Mouse (Mus musculus) spleen, postnatal 4 days (tissue): ENCODE data around the gene Herc3.
"Not testable (repeated sequence)": the region's sequence is repeated elsewhere in the genome, so short reads cannot be mapped to it uniquely, and the experiment has no call there.

Source experiments
- DNase-seq, 2 experiments: peaks; one replicate each; pipeline ENCODE4 v3.0.0; 2022; ENCODE audit warnings: low spot score in 2 of 2

The Herc3 gene

DNA sequence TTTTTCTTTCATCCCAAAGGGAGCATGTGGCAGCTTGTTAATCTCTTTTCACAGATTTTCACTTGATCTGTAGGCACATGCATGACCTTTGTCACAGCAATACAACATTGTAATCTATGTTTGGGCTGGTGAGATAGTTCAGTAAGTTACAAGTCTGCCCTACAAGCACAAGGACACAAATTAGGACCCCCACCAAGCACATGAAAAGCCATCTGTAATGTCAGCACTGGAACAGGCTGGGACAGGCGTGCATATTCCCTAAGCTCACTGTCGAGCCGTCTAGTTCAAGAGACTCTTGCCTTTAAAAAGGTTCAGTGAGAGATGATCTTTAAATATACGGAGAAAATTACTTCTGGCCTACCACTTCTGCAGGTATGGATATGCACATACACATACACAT lies 28.3 kb downstream of the Herc3 start:
- DNase-seq = no peak

DNA sequence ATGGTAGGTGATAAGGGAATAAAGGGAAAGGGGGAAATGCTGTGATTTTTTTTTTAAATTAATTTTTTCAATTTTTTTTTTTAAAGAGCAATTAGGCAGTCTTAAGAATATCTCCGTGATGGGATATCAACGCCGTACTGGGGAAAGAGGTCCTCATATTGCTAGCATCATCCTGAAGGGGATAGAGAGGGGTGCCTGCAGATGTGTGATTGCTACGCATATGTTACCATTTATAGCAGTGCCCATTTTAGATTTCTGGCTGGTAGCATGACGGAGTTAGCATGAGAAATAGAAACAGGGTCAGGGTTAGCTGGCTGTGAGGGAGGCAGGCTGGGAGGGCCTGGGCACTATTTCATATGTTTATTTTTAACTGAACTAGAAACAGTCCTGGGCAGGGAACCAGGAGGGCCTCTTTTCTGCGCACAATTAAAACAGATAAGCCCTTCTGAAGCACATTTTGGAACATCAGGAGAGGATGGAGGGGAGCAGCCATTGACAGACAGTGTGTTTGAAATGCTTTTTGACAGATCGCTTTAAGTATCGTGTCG lies 31.3 kb downstream of the Herc3 start:
- DNase-seq = no peak

- DNase-seq = no peak
These were observed 32.5 kb downstream of the Herc3 start for GRCm38 (mm10) chr6:58863631-58864235.

DNA sequence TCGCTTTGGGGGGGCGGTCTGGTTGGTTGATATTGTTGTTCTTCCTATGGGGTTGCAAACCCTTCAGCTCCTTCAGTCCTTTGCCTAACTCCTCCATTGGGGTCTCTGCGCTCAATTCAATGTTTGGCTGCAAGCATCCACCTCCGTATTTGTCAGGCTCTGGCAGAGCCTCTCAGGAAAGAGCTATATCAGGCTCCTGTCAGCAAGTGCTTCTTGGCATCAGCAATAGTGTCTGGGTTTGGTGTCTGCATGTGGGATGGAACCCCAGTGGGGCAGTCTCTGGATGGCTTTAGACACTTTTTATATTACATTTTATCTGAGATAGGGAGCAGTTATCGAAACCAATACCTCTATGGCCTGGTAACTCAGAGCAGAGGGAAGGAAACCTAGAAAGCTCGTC lies 36.6 kb downstream of the Herc3 start:
- not testable (repeated sequence) for DNase-seq

GRCm38 (mm10) chr6:58879572-58879971 lies 48.3 kb downstream of the Herc3 start:
- no peak for DNase-seq

- DNase-seq = no peak
These were observed 48.7 kb downstream of the Herc3 start for GRCm38 (mm10) chr6:58879987-58880386.

- DNase-seq = no peak
These were observed 49.6 kb downstream of the Herc3 start for GRCm38 (mm10) chr6:58880861-58881260.

GRCm38 (mm10) chr6:58881363-58881762 lies 50.1 kb downstream of the Herc3 start:
- no peak for DNase-seq

DNA sequence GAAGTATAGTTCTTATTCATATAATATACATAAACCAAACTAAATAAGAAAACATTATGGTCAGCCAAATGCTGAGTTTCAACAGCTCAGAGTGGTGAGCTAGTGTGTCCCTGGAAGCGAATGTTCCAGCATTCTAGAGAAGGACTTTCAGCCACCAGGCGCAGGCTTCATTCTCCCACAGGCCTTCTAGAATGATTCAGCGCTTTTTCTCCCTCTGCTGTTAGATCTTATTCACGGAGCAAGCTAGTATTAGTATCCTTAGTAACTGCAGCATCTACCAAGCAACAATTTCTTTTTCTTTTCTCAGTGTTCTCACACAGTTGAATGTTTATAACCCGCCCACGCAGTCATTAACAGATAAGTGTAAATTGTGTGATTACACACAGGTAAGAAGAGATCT lies 51.0 kb downstream of the Herc3 start:
- no peak for DNase-seq

DNA sequence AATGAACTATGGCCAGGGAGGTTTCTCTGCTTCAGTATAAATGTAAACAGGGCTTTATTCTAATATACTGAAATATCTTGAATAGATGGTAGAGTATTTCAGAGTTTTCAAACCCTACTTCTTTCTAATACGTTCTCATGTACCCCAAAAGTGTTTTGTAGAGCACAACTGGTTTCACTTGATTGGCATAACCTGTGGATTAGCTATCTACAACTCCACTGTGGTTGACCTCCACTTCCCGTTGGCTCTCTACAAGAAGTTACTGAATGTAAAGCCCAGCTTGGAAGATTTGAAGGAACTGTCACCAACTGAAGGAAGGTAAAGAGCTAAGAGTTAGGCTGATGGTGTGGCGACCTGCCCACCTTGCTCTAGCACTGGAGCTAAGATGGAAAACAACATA lies 58.7 kb downstream of the Herc3 start:
- no peak for DNase-seq

GRCm38 (mm10) chr6:58893307-58893706 lies 62.0 kb downstream of the Herc3 start:
- DNase-seq = no peak

GRCm38 (mm10) chr6:58894994-58895393 lies 63.7 kb downstream of the Herc3 start:
- DNase-seq = no peak

DNA sequence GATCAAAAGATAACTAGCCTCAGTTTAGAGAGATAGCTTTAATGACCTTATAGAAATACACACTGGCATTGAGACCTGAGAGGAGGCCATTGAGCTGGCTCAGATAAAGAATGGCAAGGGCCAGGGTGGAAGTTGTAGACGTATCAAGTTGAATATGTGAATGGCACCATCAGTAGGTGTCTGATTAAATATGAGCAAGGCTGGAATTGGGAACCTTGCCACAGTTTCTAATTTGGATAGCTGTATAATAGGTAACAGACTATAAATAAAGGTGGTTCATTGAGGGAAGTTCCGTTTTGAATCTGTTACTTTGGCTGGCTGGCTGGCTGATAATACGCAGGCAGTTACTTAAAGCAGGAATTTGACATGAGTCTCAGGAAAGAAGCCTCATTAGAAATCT lies 65.4 kb downstream of the Herc3 start:
- no peak for DNase-seq

DNA sequence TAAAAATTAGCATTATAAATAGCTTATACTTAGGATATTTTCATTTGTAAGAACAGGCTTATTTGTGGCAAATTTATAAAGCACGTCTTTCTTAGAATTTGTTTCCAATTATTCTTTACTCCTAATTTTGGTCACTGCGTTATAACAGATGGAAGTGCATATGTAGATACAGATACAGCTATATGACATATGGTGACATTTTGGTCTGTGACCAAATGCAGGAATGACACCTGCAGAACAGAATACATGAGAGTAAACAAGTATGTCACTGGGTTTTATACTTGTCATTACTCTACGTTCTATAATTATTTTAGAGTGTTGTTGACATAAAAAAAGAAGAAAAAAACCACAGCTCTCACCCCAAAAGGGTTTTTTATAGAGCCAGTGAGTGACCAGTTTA lies 67.8 kb downstream of the Herc3 start:
- DNase-seq = no peak

- no peak for DNase-seq
These were observed 69.3 kb downstream of the Herc3 start for GRCm38 (mm10) chr6:58900536-58900935.

DNA sequence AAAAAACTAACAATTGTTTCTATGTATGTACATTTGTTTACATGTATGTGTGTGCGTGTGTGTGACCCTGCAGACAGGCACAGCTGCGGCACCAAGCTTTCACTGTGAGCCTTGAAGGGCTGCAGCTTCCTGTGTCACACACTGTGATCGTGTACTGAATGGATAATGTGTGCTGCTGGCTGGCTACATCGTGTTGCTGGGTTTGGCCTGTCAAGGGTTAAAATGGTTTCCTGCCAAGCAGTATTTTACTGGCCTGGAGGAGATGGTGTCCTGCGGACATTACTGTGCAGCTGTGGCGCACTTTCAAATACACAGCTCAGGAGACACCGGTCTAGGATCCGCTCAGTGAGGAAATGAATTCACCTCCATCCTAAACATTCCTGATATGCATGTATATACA lies 71.9 kb downstream of the Herc3 start:
- DNase-seq = no peak

GRCm38 (mm10) chr6:58904551-58904950 lies 73.3 kb downstream of the Herc3 start:
- no peak for DNase-seq

DNA sequence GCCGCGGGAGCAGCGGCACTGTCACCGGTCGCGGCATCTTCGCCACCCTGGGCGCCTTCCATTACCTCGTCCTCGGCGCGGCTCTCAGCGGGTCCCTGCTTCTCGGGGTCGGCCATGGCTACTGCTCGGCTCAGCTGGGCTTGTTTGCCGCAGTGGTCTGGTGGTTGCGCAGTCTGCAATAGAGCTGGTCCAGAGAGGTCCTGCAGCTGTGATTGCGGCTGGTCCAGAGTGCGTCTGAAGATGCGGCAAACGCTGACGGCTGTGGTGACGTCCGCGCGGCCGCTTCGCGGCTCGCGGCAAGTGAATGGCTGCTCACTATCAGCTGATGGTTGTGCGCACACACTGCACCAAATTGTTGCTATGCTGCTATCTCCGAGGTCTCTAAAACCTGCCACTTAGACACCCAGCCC lies 75.6 kb downstream of the Herc3 start, which contains the start of gene Nap1l5:
Gene Nap1l5, minus strand, starts transcription at position 225 of the 410 bp plus-strand sequence.
- DNase-seq = no peak

- no peak for DNase-seq
These were observed 76.1 kb downstream of the Herc3 start for GRCm38 (mm10) chr6:58907336-58907735.

GRCm38 (mm10) chr6:58907791-58908190 lies 76.5 kb downstream of the Herc3 start:
- no peak for DNase-seq

GRCm38 (mm10) chr6:58912842-58913241 lies 81.6 kb downstream of the Herc3 start:
- DNase-seq = no peak

GRCm38 (mm10) chr6:58913551-58913950 lies 82.3 kb downstream of the Herc3 start:
- DNase-seq = no peak

DNA sequence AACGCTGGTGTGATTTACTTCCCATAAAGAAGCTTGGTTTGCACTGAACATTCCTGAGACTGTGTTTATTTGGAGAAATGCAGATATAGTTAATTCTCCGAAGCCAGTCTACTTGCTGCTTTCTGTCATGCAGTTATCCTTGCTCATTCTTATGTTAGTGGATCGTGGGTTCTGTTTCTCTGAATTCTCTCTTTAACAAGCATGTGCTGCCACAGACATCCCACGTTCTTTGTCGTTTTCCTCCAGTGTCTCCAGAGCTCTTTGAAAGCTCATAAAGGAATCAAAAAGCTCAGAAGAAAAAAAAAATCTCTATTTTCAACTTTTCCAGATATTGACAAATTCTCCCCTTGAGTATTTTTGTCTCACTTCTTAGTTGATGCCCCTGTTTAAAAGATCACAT lies 82.7 kb downstream of the Herc3 start:
- no peak for DNase-seq

- no peak for DNase-seq
These were observed 85.2 kb downstream of the Herc3 start for GRCm38 (mm10) chr6:58916498-58916897.
